Mouse (Mus musculus) stomach, postnatal 0 days (tissue): ENCODE measurements around the gene Mycbp2.
A peak's percentile ranks its signal among the peaks of the same experiment; 100 is the strongest.

Source experiments
- CTCF ChIP-seq: IDR thresholded peaks from 2 replicates; pipeline ENCODE4 v1.5.1; 2016; ENCODE audit warnings: antibody characterized with exemption, low read depth, mild to moderate bottlenecking, moderate library complexity
- EP300 ChIP-seq: optimal IDR thresholded peaks from 2 replicates; pipeline ENCODE3; 2016; ENCODE audit warnings: antibody characterized with exemption

DNA sequence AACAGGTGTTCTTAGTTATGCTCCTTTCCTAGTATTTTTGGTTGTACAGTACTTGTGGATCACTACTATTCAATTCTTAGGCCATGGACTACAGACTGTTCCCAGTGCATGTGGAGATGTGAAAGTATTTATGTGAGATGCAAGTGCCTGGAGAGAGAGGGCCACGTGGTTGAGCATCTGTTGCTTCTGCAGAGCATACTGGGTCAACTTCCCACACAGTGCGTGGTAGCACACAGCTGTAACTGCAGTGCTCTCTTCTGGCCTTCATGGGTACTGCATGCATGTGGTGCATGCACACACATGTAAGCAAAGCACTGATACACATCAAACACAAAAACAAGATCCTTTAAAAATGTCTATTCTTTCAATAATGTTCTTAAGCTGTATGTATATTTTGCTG lies 214.6 kb downstream of the Mycbp2 start:
- TF ChIP-seq CTCF (peak; percentile 74), EP300 (no peak)
